Mouse (Mus musculus) testis, adult 2 months (tissue): ENCODE data around the gene Papss1.

Experiments
- CTCF ChIP-seq: fragments of 200-500 bp; IDR thresholded peaks from 2 replicates; pipeline ENCODE4 v1.5.1; 2012; ENCODE audit warnings: low read depth, mild to moderate bottlenecking, inconsistent platforms, low read length, moderate library complexity; ENCODE audit not compliant: control insufficient read depth, insufficient read depth, insufficient replicate concordance
- POLR2A ChIP-seq: fragments of 200-500 bp; IDR thresholded peaks from 2 replicates; pipeline ENCODE4 v1.6.1; 2012; ENCODE audit warnings: low read depth, mild to moderate bottlenecking, inconsistent platforms, low read length, moderate library complexity; ENCODE audit not compliant: control insufficient read depth

DNA sequence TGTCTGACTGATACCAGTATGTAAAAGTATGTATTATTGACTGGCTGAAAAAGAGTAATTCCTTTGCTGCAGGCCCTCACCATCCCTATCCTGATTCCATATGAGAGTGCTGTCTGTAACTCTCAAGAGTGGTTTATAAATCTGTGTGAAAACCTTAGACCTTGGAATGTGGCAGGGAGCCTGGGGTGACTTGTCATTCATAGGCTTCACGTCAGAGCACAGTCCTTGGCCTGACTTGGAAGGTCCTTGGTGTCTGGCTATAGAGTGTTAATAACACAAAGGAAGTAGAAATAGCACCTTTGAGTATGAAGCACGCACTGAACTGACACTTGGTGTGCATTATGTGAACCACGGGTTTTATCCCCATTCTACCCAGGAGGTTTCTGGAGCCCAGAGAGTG is 64.4 kb downstream of the Papss1 start:
- no peak for TF ChIP-seq POLR2A
- no peak for TF ChIP-seq CTCF
